8 mouse cellular contexts compared by ENCODE assay signal in the genomic region with DNA sequence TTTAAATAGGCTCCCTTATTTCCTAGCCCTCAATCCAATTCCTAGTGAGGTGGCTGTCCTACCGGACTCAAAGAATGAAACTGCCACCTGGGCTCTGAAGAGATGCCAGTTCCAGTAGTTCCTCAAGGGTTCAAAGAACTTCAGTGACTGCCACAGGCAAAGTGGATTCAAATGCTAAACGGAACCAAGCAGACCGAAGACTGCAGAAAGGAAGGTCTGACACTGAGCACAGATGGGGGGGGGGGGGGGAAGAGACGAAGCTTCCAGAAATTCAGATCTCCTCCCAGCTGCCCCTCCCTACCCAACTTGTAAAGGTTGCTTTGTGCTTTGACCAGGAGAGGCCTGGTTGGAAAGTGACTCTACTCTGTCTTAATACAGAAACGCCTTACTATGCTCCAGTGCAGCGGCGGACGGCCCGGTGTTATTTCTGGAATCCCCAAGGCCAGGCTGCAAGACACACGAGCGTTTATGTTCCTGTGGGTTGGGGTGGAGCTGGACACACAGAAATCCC. TPM values are rescaled to one million over a fixed set of nuclear protein-coding genes. Genes with fewer than 3 reads are reported as not detected.
A peak's percentile ranks its signal among the peaks of the same experiment; 100 is the strongest.
DNase-seq lines count a peak whose midpoint lies in the region; ATAC-seq lines count a peak whose summit lies in the region.

No protein-coding gene starts in this region.

- no peak overlapping the region; the same call in 1 of the 2 replicates for H3K9ac ChIP-seq in neural tube, embryonic 12.5 days

- H3K4me3 ChIP-seq in heart, embryonic 10.5 days: peak overlapping the region; percentile 86; the same call in 1 of the 2 replicates
- no peak overlapping the region for H3K4me3 ChIP-seq in neural tube, embryonic 12.5 days

- H3K4me1 ChIP-seq in heart, embryonic 10.5 days: peaks cover 19% of the 10 kb centered on the region; the same call in 1 of the 2 replicates
- H3K4me1 ChIP-seq in neural tube, embryonic 12.5 days: peaks cover 4% of the 10 kb centered on the region

- H3K9me3 ChIP-seq in heart, embryonic 10.5 days: no peaks in the 10 kb centered on the region
- no peaks in the 10 kb centered on the region for H3K9me3 ChIP-seq in neural tube, embryonic 12.5 days

- intact Hi-C loops in left cerebral cortex, postnatal 14 days (cut with DNase I): loop anchor here (2.0 kb wide), 1 partner anchor 92 kb away; no protein-coding TSS in a partner anchor

- ATAC-seq in neural tube, embryonic 12.5 days (ENCODE audit: low FRiP score, low read depth): no peak

- 32% methylated on average over 11 of the region's 11 CpGs for WGBS in heart, embryonic 10.5 days
- WGBS in neural tube, embryonic 12.5 days: 42% methylated on average over 10 of the region's 11 CpGs

- H3K27ac ChIP-seq in heart, embryonic 10.5 days: peak overlapping the region; percentile 99
- H3K27ac ChIP-seq in neural tube, embryonic 12.5 days: no peak overlapping the region

- peaks cover 20% of the 10 kb centered on the region for H3K36me3 ChIP-seq in heart, embryonic 10.5 days
- H3K36me3 ChIP-seq in neural tube, embryonic 12.5 days: peaks cover 16% of the 10 kb centered on the region

- H3K27me3 ChIP-seq in heart, embryonic 10.5 days (ENCODE audit: insufficient read depth, poor library complexity, severe bottlenecking): no peaks in the 10 kb centered on the region
- no peaks in the 10 kb centered on the region for H3K27me3 ChIP-seq in neural tube, embryonic 12.5 days (replicated peaks)

- DNase-seq in heart, adult 11 months: peak; percentile 94
- DNase-seq in heart, adult 9 months (ENCODE audit: low spot score in 2 of 2): no peak
- DNase-seq in B cell, adult 2 months: peak; percentile 15 to 20
- DNase-seq in adrenal gland, postnatal 36 days: peak; percentile 35 to 38
- no peak for DNase-seq in heart, embryonic 10.5 days (ENCODE audit: low spot score)
- peak; percentile 22 to 25 for DNase-seq in left cerebral cortex, postnatal 14 days (ENCODE audit: low spot score in 2 of 2)
- no peak for DNase-seq in urinary bladder, postnatal 14 days (ENCODE audit: low spot score)

- peak overlapping the region; percentile 64 for H3K4me2 ChIP-seq in neural tube, embryonic 12.5 days (replicated peaks)

RNA-seq across cellular contexts. Expression of gene Ywhaq, which starts 1.2 kb away (rescaled TPM):
- 100 to 1,000 TPM; 285 to 364 TPM for total RNA-seq in adrenal gland, postnatal 36 days (2021)
- 634 and 738 TPM in 2 replicates for polyA plus RNA-seq in heart, embryonic 10.5 days (2016; fragmentation: Nextera tagmentation; extraction: Ambion mirVana)
- 100 to 1,000 TPM; 544 to 592 TPM for total RNA-seq in left cerebral cortex, postnatal 14 days (2021)
- polyA plus RNA-seq in neural tube, embryonic 12.5 days (2016; fragmentation: Nextera tagmentation; extraction: Ambion mirVana): 1,106 and 1,139 TPM in 2 replicates

RNA-seq across cellular contexts. Expression of gene Adam17, which starts 45.2 kb away (rescaled TPM):
- total RNA-seq in adrenal gland, postnatal 36 days (2021): 10 to 100 TPM; 45.9 to 56.9 TPM
- 36.3 and 38.4 TPM in 2 replicates for polyA plus RNA-seq in heart, embryonic 10.5 days (2016; fragmentation: Nextera tagmentation; extraction: Ambion mirVana)
- 10 to 100 TPM; 17.9 to 20.4 TPM for total RNA-seq in left cerebral cortex, postnatal 14 days (2021)
- polyA plus RNA-seq in neural tube, embryonic 12.5 days (2016; fragmentation: Nextera tagmentation; extraction: Ambion mirVana): 28.6 and 35.2 TPM in 2 replicates

Comparison
In these comparisons a context has a peak if more than half of its experiments do, and no peak if none do; other contexts are left out.
1. DNase-seq: peak in heart, adult 11 months (single experiment), B cell, adult 2 months (2 of 2), adrenal gland, postnatal 36 days (2 of 2) and left cerebral cortex, postnatal 14 days (2 of 2); none in heart, adult 9 months (0 of 2), heart, embryonic 10.5 days (single experiment) and urinary bladder, postnatal 14 days (single experiment).